Mouse (Mus musculus) MEL (cell line): ENCODE data around the gene Arl15. TPM values are rescaled to one million over a fixed set of nuclear protein-coding genes. Genes with fewer than 3 reads are reported as not detected.

Source experiments
- DNase-seq: peaks from one replicate; pipeline ENCODE4 v3.0.0; 2011; ENCODE audit warnings: low read depth, low spot score
- H3K27ac ChIP-seq: 2 replicates; pipeline ENCODE4 v1.5.1; 2012; ENCODE audit warnings: low read depth, mild to moderate bottlenecking, control low read depth, low read length, moderate library complexity; ENCODE audit not compliant: control insufficient read depth
- H3K27me3 ChIP-seq, 2 experiments: fragments of 150-350 bp in 1 of 2; sonication (generic) in 1 of 2; 2 replicates each; pipeline ENCODE4 v1.6.1; 2012; ENCODE audit warnings: low read length in 2 of 2, mild to moderate bottlenecking in 2 of 2, improper control_type of control experiment in 1 of 2, moderate library complexity in 1 of 2; ENCODE audit not compliant: insufficient read depth in 2 of 2, control insufficient read depth in 1 of 2
- H3K36me3 ChIP-seq, 2 experiments: 2 replicates each; pipeline ENCODE4 v1.6.1; 2012 to 2014; ENCODE audit warnings: low read length in 2 of 2, improper control_type of control experiment in 1 of 2, inconsistent platforms in 1 of 2, mild to moderate bottlenecking in 1 of 2; ENCODE audit not compliant: insufficient read depth in 2 of 2, control insufficient read depth in 1 of 2
- H3K4me1 ChIP-seq, 2 experiments: fragments of 150-350 bp in 1 of 2; sonication (generic) in 1 of 2; 2 replicates each; pipeline ENCODE4 v1.6.1; 2012; ENCODE audit warnings: low read length in 2 of 2, improper control_type of control experiment in 1 of 2, mild to moderate bottlenecking in 1 of 2; ENCODE audit not compliant: insufficient read depth in 2 of 2, control insufficient read depth in 1 of 2
- H3K4me3 ChIP-seq, 2 experiments: fragments of 150-350 bp in 1 of 2; sonication (generic) in 1 of 2; 2 replicates each; pipeline ENCODE4 v1.5.1; 2012; ENCODE audit warnings: low read depth in 2 of 2, low read length in 2 of 2, mild to moderate bottlenecking in 2 of 2, moderate library complexity in 2 of 2, control low read depth in 1 of 2, improper control_type of control experiment in 1 of 2; ENCODE audit not compliant: control insufficient read depth in 1 of 2, insufficient read depth in 1 of 2
- H3K79me2 ChIP-seq: 2 replicates; pipeline ENCODE4 v1.6.1; 2012; ENCODE audit warnings: mild to moderate bottlenecking, low read length, moderate library complexity; ENCODE audit not compliant: control insufficient read depth, poor library complexity, insufficient read depth
- H3K9ac ChIP-seq: 2 replicates; pipeline ENCODE4 v1.6.1; 2012; ENCODE audit warnings: low read depth, mild to moderate bottlenecking, control low read depth, low read length, moderate library complexity; ENCODE audit not compliant: control insufficient read depth, poor library complexity, severe bottlenecking
- H3K9me3 ChIP-seq: fragments of 150-350 bp; sonication (generic); replicated peaks from 2 replicates; pipeline ENCODE4 v1.6.1; 2012; ENCODE audit warnings: mild to moderate bottlenecking, low read length, improper control_type of control experiment, moderate library complexity; ENCODE audit not compliant: insufficient read depth
- CHD2 ChIP-seq: IDR thresholded peaks from 2 replicates; pipeline ENCODE4 v1.6.1; 2011; ENCODE audit warnings: low read length, improper control_type of control experiment
- E2F4 ChIP-seq: IDR thresholded peaks from 2 replicates; pipeline ENCODE4 v1.6.1; 2011; ENCODE audit warnings: low read depth, low read length, improper control_type of control experiment, borderline replicate concordance
- EP300 ChIP-seq, 2 experiments: IDR thresholded peaks; 2 replicates each; pipeline ENCODE4 v1.6.1; 2011; ENCODE audit warnings: improper control_type of control experiment in 2 of 2, low read length in 2 of 2, low read depth in 1 of 2, mild to moderate bottlenecking in 1 of 2
- ETS1 ChIP-seq: IDR thresholded peaks from 2 replicates; pipeline ENCODE4 v1.6.1; 2012; ENCODE audit warnings: low read depth, mild to moderate bottlenecking, inconsistent platforms, low read length, improper control_type of control experiment, moderate library complexity
- GABPA ChIP-seq: IDR thresholded peaks from 2 replicates; pipeline ENCODE4 v1.6.1; 2012; ENCODE audit warnings: low read depth, mild to moderate bottlenecking, inconsistent platforms, low read length, improper control_type of control experiment, moderate library complexity
- GATA1 ChIP-seq: IDR thresholded peaks from 2 replicates; pipeline ENCODE4 v1.6.1; 2011; ENCODE audit warnings: low read depth, low read length, improper control_type of control experiment
- MAFK ChIP-seq: IDR thresholded peaks from 2 replicates; pipeline ENCODE4 v1.6.1; 2011; ENCODE audit warnings: low read depth, mild to moderate bottlenecking, low read length, improper control_type of control experiment, borderline replicate concordance
- MAZ ChIP-seq: IDR thresholded peaks from 2 replicates; pipeline ENCODE4 v1.6.1; 2012; ENCODE audit warnings: low read depth, mild to moderate bottlenecking, inconsistent platforms, low read length, improper control_type of control experiment
- MXI1 ChIP-seq: IDR thresholded peaks from 2 replicates; pipeline ENCODE4 v1.6.1; 2011; ENCODE audit warnings: mild to moderate bottlenecking, low read depth, low read length, improper control_type of control experiment
- NELFE ChIP-seq: IDR thresholded peaks from 2 replicates; pipeline ENCODE4 v1.6.1; 2011; ENCODE audit warnings: low read depth, low read length, improper control_type of control experiment
- RCOR1 ChIP-seq: IDR thresholded peaks from 2 replicates; pipeline ENCODE4 v1.6.1; 2012; ENCODE audit warnings: low read depth, mild to moderate bottlenecking, inconsistent platforms, low read length, improper control_type of control experiment
- SIN3A ChIP-seq: IDR thresholded peaks from 2 replicates; pipeline ENCODE4 v1.6.1; 2012; ENCODE audit warnings: low read length, improper control_type of control experiment, inconsistent platforms
- SMC3 ChIP-seq: IDR thresholded peaks from 2 replicates; pipeline ENCODE4 v1.6.1; 2011; ENCODE audit warnings: low read depth, low read length, improper control_type of control experiment
- TAL1 ChIP-seq: IDR thresholded peaks from 2 replicates; pipeline ENCODE4 v1.6.1; 2012; ENCODE audit warnings: mild to moderate bottlenecking, inconsistent platforms, low read length, moderate library complexity, mixed read lengths
- TCF12 ChIP-seq: IDR thresholded peaks from 2 replicates; pipeline ENCODE4 v1.6.1; 2014; ENCODE audit warnings: low read depth, mild to moderate bottlenecking, inconsistent platforms, low read length, improper control_type of control experiment, moderate library complexity
- USF1 ChIP-seq: IDR thresholded peaks from 2 replicates; pipeline ENCODE4 v1.6.1; 2014; ENCODE audit warnings: low read depth, mild to moderate bottlenecking, inconsistent platforms, low read length, improper control_type of control experiment, moderate library complexity
- USF2 ChIP-seq, 2 experiments: IDR thresholded peaks; 2 replicates each; pipeline ENCODE4 v1.6.1; 2011 to 2012; ENCODE audit warnings: improper control_type of control experiment in 2 of 2, low read length in 2 of 2, borderline replicate concordance in 1 of 2, inconsistent platforms in 1 of 2, low read depth in 1 of 2, mild to moderate bottlenecking in 1 of 2; ENCODE audit not compliant: insufficient read depth in 1 of 2
- ZKSCAN1 ChIP-seq: IDR thresholded peaks from 2 replicates; pipeline ENCODE4 v1.6.1; 2012; ENCODE audit warnings: low read depth, mild to moderate bottlenecking, inconsistent platforms, low read length, improper control_type of control experiment, moderate library complexity
- ZMIZ1 ChIP-seq: IDR thresholded peaks from 2 replicates; pipeline ENCODE4 v1.6.1; 2012; ENCODE audit warnings: low read depth, mild to moderate bottlenecking, inconsistent platforms, low read length, improper control_type of control experiment, moderate library complexity
- polyA plus RNA-seq, 2 experiments: library from polyadenylated mRNA; stranded (reverse) in 1 of 2; unstranded in 1 of 2; fragments of >175 nt in 1 of 2; fragments of >200 nt in 1 of 2; gene quantifications; 2 replicates each; pipeline versions ENCODE4 v1.2.1 to v1.2.4; 2012; ENCODE audit warnings: low replicate concordance in 2 of 2, low read depth in 1 of 2; ENCODE audit not compliant: insufficient read length in 2 of 2, insufficient read depth in 1 of 2, missing spikeins in 1 of 2
- total RNA-seq: library from RNA; depleted of rRNA; stranded (reverse); fragments of 300-350 nt; gene quantifications from 2 replicates; pipeline ENCODE4 v1.2.3, GENCODE M21; 2012

The Arl15 gene
- total and polyA plus RNA-seq, 3 experiments, result 3.6 to 5.8 TPM; not detected in 1

DNA sequence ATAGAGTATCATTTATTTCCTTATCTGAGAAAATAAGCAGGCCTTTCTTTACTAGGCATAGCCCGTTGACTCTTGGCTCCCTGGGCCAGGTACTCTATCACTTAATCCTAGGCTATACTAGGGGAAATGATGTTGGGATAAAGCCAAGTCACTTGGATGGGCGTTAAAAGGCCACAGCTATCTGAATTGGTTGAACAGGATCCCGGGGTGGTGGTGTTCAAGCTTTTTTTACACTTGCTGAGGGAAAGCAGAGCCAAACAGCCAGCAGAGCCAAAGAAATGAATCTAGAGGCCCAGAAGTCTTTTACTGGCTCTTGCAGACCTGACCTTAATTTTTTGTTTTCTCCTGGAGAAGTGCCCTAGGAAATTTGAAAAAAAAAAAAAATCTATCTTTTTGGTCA, 145.4 kb downstream of the Arl15 start:
- Histone ChIP-seq H3K27me3 (no peaks in the 10 kb centered on the region), H3K4me3 (no peak overlapping the region), H3K4me1 (peaks cover 6 to 7% of the 10 kb centered on the region in 2 experiments; a peak in 2 of 4 replicates), H3K27ac (no peak overlapping the region), H3K79me2 (no peaks in the 10 kb centered on the region), H3K9me3 (no peaks in the 10 kb centered on the region), H3K36me3 (peaks cover 0 to 11% of the 10 kb centered on the region in 2 experiments; a peak in 2 of 4 replicates), H3K9ac (no peak overlapping the region)
- TF ChIP-seq GATA1 (no peak), MXI1 (no peak), CHD2 (no peak), USF2 (IDR thresholded peaks at IDR 0.05; ENCODE audit: borderline replicate concordance in 1 of 2, insufficient read depth in 1 of 2, low read depth in 1 of 2, low read length in 2 of 2) (no peak), EP300 (IDR thresholded peaks at IDR 0.05; ENCODE audit: low read depth in 1 of 2, low read length in 2 of 2) (no peak), MAFK (no peak), ZMIZ1 (no peak), TAL1 (no peak), NELFE (no peak), ZKSCAN1 (no peak), GABPA (no peak), ETS1 (no peak), E2F4 (no peak), USF1 (no peak), RCOR1 (no peak), TCF12 (no peak), SMC3 (no peak), SIN3A (no peak)
- DNase-seq, result no peak

DNA sequence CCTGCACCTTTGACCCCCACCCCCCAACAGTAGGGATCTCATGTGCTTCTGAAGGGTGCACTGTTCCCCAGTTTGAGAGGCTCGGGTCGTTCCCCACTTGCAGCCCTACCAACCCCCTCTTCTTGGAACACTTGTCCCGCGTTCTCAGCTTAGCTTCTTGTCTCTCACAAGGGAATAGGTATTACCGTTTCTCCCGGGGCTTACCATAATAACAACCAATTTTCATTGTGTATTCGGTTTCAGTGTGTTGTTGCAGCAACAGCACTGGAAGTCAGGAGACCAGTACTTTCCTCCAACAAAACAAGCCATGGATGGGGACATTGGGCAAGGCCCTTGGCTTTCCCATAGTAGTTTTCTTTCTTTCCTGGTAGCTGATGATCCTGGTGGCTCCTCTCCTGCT, 145.8 kb downstream of the Arl15 start:
- no peaks in the 10 kb centered on the region for H3K27me3 ChIP-seq
- no peak for DNase-seq
- no peak overlapping the region for H3K9ac ChIP-seq
- H3K9me3 ChIP-seq, result no peaks in the 10 kb centered on the region
- H3K4me1 ChIP-seq, result peaks cover 6 to 7% of the 10 kb centered on the region in 2 experiments; a peak in 2 of 4 replicates
- no peak overlapping the region for H3K4me3 ChIP-seq
- no peaks in the 10 kb centered on the region for H3K79me2 ChIP-seq
- TF ChIP-seq MAZ (no peak), GATA1 (no peak)
- no peak overlapping the region for H3K27ac ChIP-seq
- H3K36me3 ChIP-seq, result peaks cover 0 to 11% of the 10 kb centered on the region in 2 experiments; a peak in 2 of 4 replicates
